Mouse (Mus musculus) lung, postnatal 0 days (tissue): Measurements from ENCODE around the gene Foxp4.

Source experiments
- CTCF ChIP-seq: IDR thresholded peaks from 2 replicates; pipeline ENCODE4 v1.5.1; 2016; ENCODE audit warnings: antibody characterized with exemption, mild to moderate bottlenecking
- EP300 ChIP-seq: IDR thresholded peaks from 2 replicates; pipeline ENCODE4 v1.6.1; 2016; ENCODE audit warnings: antibody characterized with exemption, mild to moderate bottlenecking, control low read depth

GRCm38 (mm10) chr17:47917907-47918306, 6.5 kb downstream of the Foxp4 start:
- TF ChIP-seq EP300, result no peak
- TF ChIP-seq CTCF, result no peak
